Mouse (Mus musculus) adrenal gland, adult 10 weeks (tissue): ENCODE measurements around the gene Hmgn2. TPM values are rescaled to one million over a fixed set of nuclear protein-coding genes. Genes with fewer than 3 reads are reported as not detected.

Source experiments
- polyA plus RNA-seq: library from polyadenylated mRNA; stranded (reverse); fragments of 350-450 nt; fragmentation: Illumina TruSeq; extraction: RNeasy Lipid Tissue Mini Kit (QIAGEN cat#74804); gene quantifications from one replicate; pipeline ENCODE4 v1.2.3, GENCODE M21; 2014; ENCODE audit warnings: low read depth, low replicate concordance

The Hmgn2 gene
- 555 TPM for polyA plus RNA-seq

DNA sequence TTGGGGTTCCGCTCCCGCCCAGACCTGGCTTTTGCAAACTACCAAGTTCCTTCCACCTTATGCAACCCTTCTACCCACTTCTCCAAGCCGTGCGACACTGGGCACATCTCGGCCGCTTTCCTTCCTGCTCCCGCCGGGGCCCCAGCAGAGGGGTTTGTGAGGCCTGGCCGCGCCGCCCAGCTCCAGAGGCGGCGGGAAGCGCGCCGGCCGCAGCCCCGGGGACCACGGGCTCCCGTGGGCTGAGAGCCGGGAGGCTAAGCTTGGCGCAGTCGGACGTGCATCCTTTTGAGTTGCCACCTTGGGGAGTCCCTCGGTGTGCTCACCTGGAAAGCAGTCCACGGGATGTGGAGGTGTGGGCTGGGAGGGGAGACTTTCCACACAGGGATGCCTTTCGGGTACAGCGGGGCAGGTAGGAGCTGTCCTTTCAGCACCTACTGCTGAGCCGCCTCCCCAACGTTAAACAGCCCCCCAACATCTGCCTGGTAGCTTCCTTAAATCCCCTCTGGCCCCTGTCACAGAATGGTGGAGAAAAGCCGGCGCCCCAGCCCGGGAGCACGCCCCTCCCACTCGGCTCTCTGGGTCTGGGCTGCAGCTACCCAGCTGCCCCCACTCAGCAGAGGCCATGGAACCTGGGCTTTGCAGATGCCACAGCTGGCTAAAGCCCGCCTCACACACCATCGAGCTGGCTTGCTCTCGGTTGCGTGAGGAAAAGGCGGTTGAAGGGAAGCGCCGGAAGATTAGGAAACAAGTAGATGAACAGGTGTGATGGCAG, at the start of gene Hmgn2:
Gene Hmgn2 (minus strand): TSS at position 501 of the 772 bp plus-strand sequence.

DNA sequence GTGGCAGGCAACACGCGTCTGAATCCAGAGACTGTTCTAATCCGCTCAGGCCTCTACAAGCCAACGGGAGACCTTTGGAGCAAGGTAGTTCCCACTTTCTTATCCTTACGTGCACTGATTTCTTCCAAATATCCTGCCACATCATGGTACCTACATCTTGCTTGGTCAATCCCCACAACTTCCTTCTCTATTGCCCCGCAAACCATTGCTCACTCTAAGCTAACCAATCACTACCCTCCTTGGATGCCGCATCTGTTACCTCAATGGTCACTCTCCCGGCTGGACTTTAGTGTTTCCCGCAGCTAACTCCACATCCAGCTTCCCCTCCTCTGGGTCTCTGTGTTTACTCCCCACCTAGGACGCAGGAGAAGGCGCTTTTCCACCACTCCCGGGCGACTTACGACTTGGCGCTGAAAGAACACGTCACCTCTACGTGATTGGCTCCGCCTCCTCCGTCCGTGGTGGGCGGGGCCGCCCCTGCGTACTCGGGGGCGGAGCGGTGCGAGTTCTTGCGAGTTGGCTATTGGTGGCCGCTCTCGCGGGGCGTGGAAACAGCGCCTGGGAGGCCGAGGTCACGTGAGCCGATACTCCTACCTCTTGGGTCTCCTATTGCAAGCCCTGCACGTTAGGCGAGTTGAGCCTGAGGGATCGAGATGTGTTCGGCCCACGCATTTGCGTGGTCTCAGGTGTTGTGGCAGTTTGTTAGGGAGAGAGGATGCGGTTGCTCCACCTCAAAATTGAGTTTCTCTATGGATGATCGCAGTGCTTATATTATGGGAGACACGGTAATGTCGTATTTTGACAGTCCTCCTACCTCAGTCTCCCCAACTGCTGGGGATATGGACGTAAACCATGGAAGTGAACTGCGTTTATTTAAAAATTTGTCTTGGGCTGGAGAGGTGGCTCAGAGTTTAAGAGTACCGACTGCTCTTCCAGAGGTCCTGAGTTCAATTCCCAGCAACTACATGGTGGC, 32.3 kb upstream of the Hmgn2 start, which contains the start of gene Dhdds:
Gene Dhdds (minus strand): TSS at position 453 of the 973 bp plus-strand sequence.

Other genes with a start within 250 kb of the Hmgn2 start
- gene Arid1a, start 211.9 kb downstream of the Hmgn2 start, polyA plus RNA-seq: 18.5 TPM
- 0.58 TPM for gene Rps6ka1, start 80.9 kb downstream of the Hmgn2 start, polyA plus RNA-seq
- 33.4 TPM for gene Dhdds, start 32.3 kb upstream of the Hmgn2 start, polyA plus RNA-seq
- not detected for gene Lin28a, start 50.2 kb upstream of the Hmgn2 start, polyA plus RNA-seq
- not detected for gene Zfp683, start 85.2 kb upstream of the Hmgn2 start, polyA plus RNA-seq
- gene Crybg2, start 92.2 kb upstream of the Hmgn2 start, polyA plus RNA-seq: not detected
- gene Cd52, start 126.4 kb upstream of the Hmgn2 start, polyA plus RNA-seq: 22.9 TPM
- not detected for gene Ubxn11, start 133.9 kb upstream of the Hmgn2 start, polyA plus RNA-seq
- 1.6 TPM for gene Sh3bgrl3, start 160.1 kb upstream of the Hmgn2 start, polyA plus RNA-seq
- 7.9 TPM for gene Cep85, start 218.5 kb upstream of the Hmgn2 start, polyA plus RNA-seq
- gene Gm7534, start 234.4 kb upstream of the Hmgn2 start, polyA plus RNA-seq: not detected